Mouse (Mus musculus): ENCODE data around the gene Tada1. TPM values are rescaled to one million over a fixed set of nuclear protein-coding genes. Genes with fewer than 3 reads are reported as not detected.

Tada1 gene
- total and polyA plus RNA-seq, 2 experiments: 11.8 to 12.5 TPM

DNA sequence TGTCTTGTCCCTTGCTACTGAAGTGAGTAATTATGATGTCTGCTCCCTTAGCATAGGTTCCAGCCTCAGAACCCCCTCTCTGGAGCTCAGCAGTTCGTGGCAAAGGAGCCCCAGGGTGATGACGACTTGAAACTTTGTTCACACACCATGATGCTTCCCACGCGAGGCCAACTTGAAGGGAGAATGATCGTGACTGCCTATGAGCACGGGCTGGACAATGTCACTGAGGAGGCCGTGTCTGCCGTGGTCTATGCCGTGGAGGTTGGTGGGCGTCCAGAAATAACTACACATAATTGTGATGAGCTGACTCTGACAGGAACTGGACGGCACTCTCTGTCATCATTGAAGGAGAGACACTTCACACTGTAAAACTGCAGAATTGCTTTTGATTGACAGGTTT lies 9.6 kb downstream of the Tada1 start:
- H3K79me2 ChIP-seq (ENCODE audit: control insufficient read depth, insufficient read depth, low read length): no peaks in the 10 kb centered on the region
- 94% methylated on average over 11 of the region's 11 CpGs for WGBS
- TF ChIP-seq POLR2A (IDR thresholded peaks at IDR 0.05; ENCODE audit: extremely low read depth, insufficient read depth, low read length) (no peak), CTCF (IDR thresholded peaks at IDR 0.05; ENCODE audit: low read depth, low read length) (no peak)
- no peak overlapping the region for H3K27ac ChIP-seq (replicated peaks; ENCODE audit: insufficient read depth, low read depth, low read length)
- H3K4me1 ChIP-seq (ENCODE audit: control insufficient read depth, insufficient read depth, low read length): no peaks in the 10 kb centered on the region
- DNase-seq (ENCODE audit: extremely low read depth, low read depth, low spot score): no peak
- H3K36me3 ChIP-seq (ENCODE audit: control insufficient read depth, insufficient read depth, low read length): peaks cover 53% of the 10 kb centered on the region
- no peak overlapping the region for H3K9ac ChIP-seq (ENCODE audit: low read depth, low read length)
- no peaks in the 10 kb centered on the region for H3K27me3 ChIP-seq (ENCODE audit: control insufficient read depth, insufficient read depth, low read length)
- no peak overlapping the region for H3K4me3 ChIP-seq (ENCODE audit: insufficient read depth, low read depth, low read length)

DNA sequence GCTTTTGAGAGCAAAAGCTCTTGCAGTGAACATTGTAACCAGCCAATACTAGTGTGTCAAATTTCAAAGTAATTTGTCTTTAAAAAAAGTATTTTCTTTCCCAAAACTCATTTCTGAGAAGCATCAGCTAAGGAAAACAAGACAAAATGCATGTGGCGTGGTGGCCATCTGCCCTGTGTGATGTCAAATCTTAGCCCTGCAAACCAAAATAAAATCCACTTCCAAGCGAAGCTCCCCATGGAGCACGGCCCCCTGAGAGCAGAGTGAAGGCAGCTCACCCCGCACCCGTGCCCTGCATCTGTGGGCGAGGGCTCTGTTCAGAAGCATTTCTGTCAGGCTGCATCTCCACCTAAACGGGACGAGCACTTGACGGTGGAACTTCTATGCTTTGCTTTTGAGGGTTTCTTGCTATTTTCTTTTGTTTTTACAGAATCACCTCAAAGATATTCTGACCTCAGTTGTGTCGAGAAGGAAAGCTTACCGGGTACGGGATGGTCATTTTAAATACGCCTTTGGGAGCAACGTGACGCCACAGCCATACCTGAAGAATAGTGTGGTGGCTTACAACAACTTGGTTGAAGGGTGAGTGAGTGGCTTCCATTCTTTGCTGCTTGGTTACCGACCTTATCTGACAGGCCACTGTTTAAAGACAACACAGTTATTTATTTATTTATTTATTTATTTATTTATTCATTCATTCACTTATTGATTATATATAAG lies 10.7 kb downstream of the Tada1 start:
- H3K4me1 ChIP-seq (ENCODE audit: control insufficient read depth, insufficient read depth, low read length): no peaks in the 10 kb centered on the region
- no peak overlapping the region for H3K4me3 ChIP-seq (ENCODE audit: insufficient read depth, low read depth, low read length)
- H3K27me3 ChIP-seq (ENCODE audit: control insufficient read depth, insufficient read depth, low read length): no peaks in the 10 kb centered on the region
- H3K9ac ChIP-seq (ENCODE audit: low read depth, low read length): no peak overlapping the region
- WGBS: 96% methylated on average over 16 of the region's 16 CpGs
- no peak for TF ChIP-seq CTCF (IDR thresholded peaks at IDR 0.05; ENCODE audit: low read depth, low read length)
- TF ChIP-seq POLR2A (IDR thresholded peaks at IDR 0.05; ENCODE audit: extremely low read depth, insufficient read depth, low read length): no peak
- H3K36me3 ChIP-seq (ENCODE audit: control insufficient read depth, insufficient read depth, low read length): peaks cover 52% of the 10 kb centered on the region
- no peak for DNase-seq (ENCODE audit: extremely low read depth, low read depth, low spot score)
- H3K27ac ChIP-seq (replicated peaks; ENCODE audit: insufficient read depth, low read depth, low read length): no peak overlapping the region
- no peaks in the 10 kb centered on the region for H3K79me2 ChIP-seq (ENCODE audit: control insufficient read depth, insufficient read depth, low read length)

DNA sequence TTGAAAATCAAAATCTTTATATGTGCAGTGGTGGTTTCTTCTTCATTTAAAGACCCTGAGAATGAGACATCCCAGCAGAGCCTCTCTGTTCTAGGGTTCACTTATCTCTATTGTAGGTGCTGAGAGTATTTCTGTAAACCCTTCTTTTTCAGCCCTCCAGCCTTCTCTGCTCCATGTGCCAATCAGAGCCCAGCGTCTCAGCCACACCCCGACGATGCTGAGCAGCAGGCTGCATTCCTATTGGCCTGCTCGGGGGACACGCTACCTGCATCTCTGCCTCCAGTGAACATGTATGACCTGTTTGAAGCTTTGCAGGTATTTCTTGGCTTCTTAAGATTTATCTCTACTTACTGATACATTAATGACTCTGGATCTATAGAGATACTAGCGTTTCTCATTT lies 12.8 kb downstream of the Tada1 start:
- no peak for DNase-seq (ENCODE audit: extremely low read depth, low read depth, low spot score)
- H3K9ac ChIP-seq (ENCODE audit: low read depth, low read length): no peak overlapping the region
- TF ChIP-seq POLR2A (IDR thresholded peaks at IDR 0.05; ENCODE audit: extremely low read depth, insufficient read depth, low read length) (no peak), CTCF (IDR thresholded peaks at IDR 0.05; ENCODE audit: low read depth, low read length) (no peak)
- H3K4me3 ChIP-seq (ENCODE audit: insufficient read depth, low read depth, low read length): no peak overlapping the region
- H3K36me3 ChIP-seq (ENCODE audit: control insufficient read depth, insufficient read depth, low read length): peaks cover 46% of the 10 kb centered on the region
- WGBS: 97% methylated on average over 6 of the region's 6 CpGs
- no peaks in the 10 kb centered on the region for H3K79me2 ChIP-seq (ENCODE audit: control insufficient read depth, insufficient read depth, low read length)
- H3K27me3 ChIP-seq (ENCODE audit: control insufficient read depth, insufficient read depth, low read length): no peaks in the 10 kb centered on the region
- H3K27ac ChIP-seq (replicated peaks; ENCODE audit: insufficient read depth, low read depth, low read length): no peak overlapping the region
- no peaks in the 10 kb centered on the region for H3K4me1 ChIP-seq (ENCODE audit: control insufficient read depth, insufficient read depth, low read length)

DNA sequence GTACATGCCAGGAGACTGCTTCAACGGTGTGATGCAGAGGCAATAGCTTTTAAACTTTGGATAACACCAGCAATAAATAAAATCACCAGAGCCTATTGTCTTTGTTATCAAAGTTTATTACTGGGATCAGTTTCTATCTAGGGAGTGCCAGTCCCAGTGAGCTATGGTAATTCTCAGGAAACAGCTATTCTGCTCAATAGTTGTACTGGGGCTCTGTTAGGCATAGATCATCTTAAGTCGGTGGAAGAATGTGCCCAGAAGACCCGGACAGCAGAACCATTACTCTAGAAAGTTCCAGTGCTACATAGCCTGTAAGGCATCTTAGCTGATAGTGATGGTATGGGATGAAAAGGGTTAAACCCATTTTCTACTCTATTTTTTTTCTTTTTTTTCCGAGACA lies 15.9 kb downstream of the Tada1 start:
- DNase-seq (ENCODE audit: extremely low read depth, low read depth, low spot score): no peak
- H3K4me1 ChIP-seq (ENCODE audit: control insufficient read depth, insufficient read depth, low read length): no peaks in the 10 kb centered on the region
- no peak for TF ChIP-seq CTCF (IDR thresholded peaks at IDR 0.05; ENCODE audit: low read depth, low read length)
- TF ChIP-seq POLR2A (IDR thresholded peaks at IDR 0.05; ENCODE audit: extremely low read depth, insufficient read depth, low read length): no peak
- H3K27me3 ChIP-seq (ENCODE audit: control insufficient read depth, insufficient read depth, low read length): no peaks in the 10 kb centered on the region
- no peak overlapping the region for H3K27ac ChIP-seq (replicated peaks; ENCODE audit: insufficient read depth, low read depth, low read length)
- peaks cover 29% of the 10 kb centered on the region for H3K36me3 ChIP-seq (ENCODE audit: control insufficient read depth, insufficient read depth, low read length)
- H3K79me2 ChIP-seq (ENCODE audit: control insufficient read depth, insufficient read depth, low read length): no peaks in the 10 kb centered on the region
- H3K9ac ChIP-seq (ENCODE audit: low read depth, low read length): no peak overlapping the region
- 80% methylated on average over 4 of the region's 4 CpGs for WGBS
- no peak overlapping the region for H3K4me3 ChIP-seq (ENCODE audit: insufficient read depth, low read depth, low read length)

DNA sequence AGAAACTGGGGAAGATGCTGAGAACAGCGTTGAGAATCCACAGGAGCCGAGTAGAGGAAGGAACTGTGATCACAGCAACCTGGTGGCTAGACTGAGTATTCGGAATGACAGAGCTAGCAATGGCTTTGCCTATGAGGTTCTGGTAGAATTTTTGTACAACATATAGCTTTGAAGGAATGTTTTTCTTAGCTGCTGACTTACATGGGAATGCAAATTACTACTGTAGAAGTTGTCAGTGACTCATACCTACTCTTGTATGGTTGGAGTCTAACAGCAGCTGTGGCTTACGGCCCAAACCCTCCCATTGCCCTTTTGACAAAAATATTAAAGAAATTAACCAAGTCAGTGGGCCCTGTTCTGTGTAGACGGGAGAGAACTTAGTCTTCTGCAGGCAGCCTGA lies 16.8 kb downstream of the Tada1 start:
- WGBS: 91% methylated on average over 5 of the region's 5 CpGs
- Histone ChIP-seq H3K27me3 (ENCODE audit: control insufficient read depth, insufficient read depth, low read length) (no peaks in the 10 kb centered on the region), H3K4me1 (ENCODE audit: control insufficient read depth, insufficient read depth, low read length) (no peaks in the 10 kb centered on the region), H3K4me3 (ENCODE audit: insufficient read depth, low read depth, low read length) (no peak overlapping the region), H3K36me3 (ENCODE audit: control insufficient read depth, insufficient read depth, low read length) (peaks cover 27% of the 10 kb centered on the region), H3K27ac (replicated peaks; ENCODE audit: insufficient read depth, low read depth, low read length) (no peak overlapping the region), H3K9ac (ENCODE audit: low read depth, low read length) (no peak overlapping the region), H3K79me2 (ENCODE audit: control insufficient read depth, insufficient read depth, low read length) (no peaks in the 10 kb centered on the region)
- no peak for DNase-seq (ENCODE audit: extremely low read depth, low read depth, low spot score)
- TF ChIP-seq CTCF (IDR thresholded peaks at IDR 0.05; ENCODE audit: low read depth, low read length) (no peak), POLR2A (IDR thresholded peaks at IDR 0.05; ENCODE audit: extremely low read depth, insufficient read depth, low read length) (no peak)

DNA sequence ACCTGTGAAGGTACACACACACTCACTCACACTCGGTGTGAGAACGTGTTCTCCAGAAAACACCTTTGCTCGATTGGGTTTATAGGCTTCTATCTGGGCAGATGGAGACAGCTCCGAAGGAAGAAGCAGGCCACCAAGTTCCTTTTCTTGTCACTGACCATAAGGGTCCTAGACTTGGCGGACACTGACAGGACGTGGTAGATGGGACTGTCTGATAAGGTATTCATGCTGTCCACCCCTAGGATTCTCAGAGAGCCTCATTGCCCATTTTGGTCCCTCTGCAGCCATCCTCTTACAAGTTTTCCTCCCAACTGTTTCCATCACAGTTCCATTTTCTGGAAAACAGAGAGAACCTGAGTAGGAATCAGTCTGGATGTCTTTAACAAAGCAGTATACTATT lies 17.5 kb downstream of the Tada1 start:
- H3K36me3 ChIP-seq (ENCODE audit: control insufficient read depth, insufficient read depth, low read length): peaks cover 25% of the 10 kb centered on the region
- DNase-seq (ENCODE audit: extremely low read depth, low read depth, low spot score): no peak
- TF ChIP-seq CTCF (IDR thresholded peaks at IDR 0.05; ENCODE audit: low read depth, low read length) (no peak), POLR2A (IDR thresholded peaks at IDR 0.05; ENCODE audit: extremely low read depth, insufficient read depth, low read length) (no peak)
- no peaks in the 10 kb centered on the region for H3K4me1 ChIP-seq (ENCODE audit: control insufficient read depth, insufficient read depth, low read length)
- no peak overlapping the region for H3K27ac ChIP-seq (replicated peaks; ENCODE audit: insufficient read depth, low read depth, low read length)
- H3K9ac ChIP-seq (ENCODE audit: low read depth, low read length): no peak overlapping the region
- H3K79me2 ChIP-seq (ENCODE audit: control insufficient read depth, insufficient read depth, low read length): no peaks in the 10 kb centered on the region
- no peak overlapping the region for H3K4me3 ChIP-seq (ENCODE audit: insufficient read depth, low read depth, low read length)
- 95% methylated on average over 6 of the region's 6 CpGs for WGBS
- no peaks in the 10 kb centered on the region for H3K27me3 ChIP-seq (ENCODE audit: control insufficient read depth, insufficient read depth, low read length)
